Mouse (Mus musculus): ENCODE measurements around the gene Cbwd1.
"Not testable (repeated sequence)": the region's sequence is repeated elsewhere in the genome, so short reads cannot be mapped to it uniquely, and the experiment has no call there.

Cbwd1 gene

GRCm38 (mm10) chr19:24897006-24897895, 64.2 kb downstream of the Cbwd1 start:
- no peak for DNase-seq (ENCODE audit: low spot score in 2 of 2)

DNA sequence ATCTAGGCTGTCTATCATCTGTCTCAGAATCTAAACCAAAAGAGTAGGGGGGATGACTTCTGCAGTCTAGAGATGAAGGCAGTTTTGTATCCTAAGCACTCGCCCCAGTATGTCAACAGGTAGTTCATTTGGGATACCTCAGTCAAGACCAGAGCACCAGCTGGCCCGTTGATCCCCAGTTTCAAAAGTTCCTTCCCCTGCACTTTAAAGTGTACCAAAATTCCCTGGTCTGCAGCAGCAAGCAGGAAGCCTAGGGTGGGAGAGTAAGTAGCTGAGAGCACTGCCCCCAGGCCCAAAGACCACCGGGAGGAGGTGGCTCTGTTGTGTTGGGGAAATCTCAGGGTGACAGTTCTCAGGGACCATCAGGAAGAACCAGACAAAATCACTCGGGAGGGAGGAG, 64.9 kb downstream of the Cbwd1 start:
- DNase-seq (ENCODE audit: low spot score in 2 of 2), result no peak

GRCm38 (mm10) chr19:24886888-24887287, 74.5 kb downstream of the Cbwd1 start:
- no peak for DNase-seq (ENCODE audit: low spot score in 2 of 2)

GRCm38 (mm10) chr19:24885504-24885903, 75.9 kb downstream of the Cbwd1 start:
- peak in 1 of 2 experiments; percentile 37 for DNase-seq (ENCODE audit: low spot score in 2 of 2)

DNA sequence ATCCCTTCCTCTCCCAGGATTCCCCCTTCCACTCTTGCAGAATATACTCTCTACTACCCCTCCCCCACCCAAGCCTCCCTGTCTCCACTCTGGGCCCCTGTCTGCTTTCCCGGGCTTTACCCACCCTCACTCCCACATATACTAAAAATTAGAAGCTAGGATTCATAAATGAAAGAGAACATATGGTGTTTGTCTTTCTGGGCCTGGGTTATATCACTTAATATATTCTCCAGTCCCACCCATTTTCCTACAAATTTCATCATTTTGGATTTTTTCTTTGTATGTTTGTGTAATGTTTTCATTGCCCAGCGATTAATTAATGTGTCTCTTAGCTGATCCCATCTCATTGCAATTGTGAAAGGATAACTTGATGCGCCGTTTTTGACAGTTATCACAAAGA, 80.2 kb downstream of the Cbwd1 start:
- no peak for DNase-seq (ENCODE audit: low spot score in 2 of 2)

DNA sequence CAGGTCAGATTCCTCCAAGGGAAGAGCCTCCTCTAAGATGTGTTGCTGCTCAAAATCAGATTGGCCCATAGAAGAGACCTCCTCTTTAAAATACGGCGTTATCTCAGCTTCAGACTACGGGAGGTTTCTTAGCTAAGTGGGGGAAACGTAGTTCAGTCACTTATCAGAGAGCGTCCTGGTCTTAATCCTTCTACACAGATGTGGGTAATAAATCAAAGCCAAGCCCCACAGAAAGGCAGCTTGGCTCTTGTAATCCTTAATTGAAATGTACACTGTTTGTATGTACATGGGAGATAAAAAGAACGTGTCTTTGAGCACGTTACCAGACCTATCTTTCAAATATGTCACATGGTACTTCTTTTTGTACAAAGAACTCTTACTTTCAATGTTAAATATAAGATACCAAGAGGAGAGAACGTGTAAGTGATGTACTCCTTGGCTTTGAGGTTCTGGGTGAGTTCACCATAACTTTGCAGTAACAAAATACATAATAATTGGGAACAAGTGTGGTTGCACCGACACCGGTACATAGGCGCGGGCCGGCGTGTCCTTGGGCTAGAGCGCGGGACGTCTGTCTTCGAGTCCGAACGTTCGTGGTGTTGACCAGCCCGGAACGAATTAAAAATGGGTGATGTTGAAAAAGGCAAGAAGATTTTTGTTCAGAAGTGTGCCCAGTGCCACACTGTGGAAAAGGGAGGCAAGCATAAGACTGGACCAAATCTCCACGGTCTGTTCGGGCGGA, 86.1 kb downstream of the Cbwd1 start, which contains the start of gene Gm10053:
Gene Gm10053 (plus strand): TSS at position 558 of the 742 bp plus-strand sequence.
- DNase-seq (ENCODE audit: low spot score in 2 of 2), result not testable (repeated sequence)

- no peak for DNase-seq (ENCODE audit: low spot score in 2 of 2)
Observed at GRCm38 (mm10) chr19:24873873-24874272, 87.5 kb downstream of the Cbwd1 start.

GRCm38 (mm10) chr19:24871037-24871635, 90.3 kb downstream of the Cbwd1 start:
- peak; percentile 11 to 59 for DNase-seq (ENCODE audit: low spot score in 2 of 2)

Measured in natural killer cell, adult 2 months (primary cell).